Mouse (Mus musculus): ENCODE results near the gene Trmt1l. TPM values are rescaled to one million over a fixed set of nuclear protein-coding genes. Genes with fewer than 3 reads are reported as not detected.
A peak's percentile ranks its signal among the peaks of the same experiment; 100 is the strongest.

Gene Trmt1l
- total RNA-seq (2021) = 10 to 100 TPM; 31.7 to 35.5 TPM
- long read RNA-seq, experiment 1, transcript Trmt1l-201 (15 exons, 2,749 nt) = major isoform, 23 of 30 reads
- long read RNA-seq, experiment 1, partial matches to known transcripts = 0 of 30 reads
- long read RNA-seq, experiment 1, other reads (novel, unspliced or antisense) = 4 of 30 reads
- long read RNA-seq, experiment 2, transcript Trmt1l-201 (15 exons, 2,749 nt) = major isoform, 23 of 38 reads
- long read RNA-seq, experiment 2, partial matches to known transcripts = 1 of 38 reads
- long read RNA-seq, experiment 2, other reads (novel, unspliced or antisense) = 7 of 38 reads

DNA sequence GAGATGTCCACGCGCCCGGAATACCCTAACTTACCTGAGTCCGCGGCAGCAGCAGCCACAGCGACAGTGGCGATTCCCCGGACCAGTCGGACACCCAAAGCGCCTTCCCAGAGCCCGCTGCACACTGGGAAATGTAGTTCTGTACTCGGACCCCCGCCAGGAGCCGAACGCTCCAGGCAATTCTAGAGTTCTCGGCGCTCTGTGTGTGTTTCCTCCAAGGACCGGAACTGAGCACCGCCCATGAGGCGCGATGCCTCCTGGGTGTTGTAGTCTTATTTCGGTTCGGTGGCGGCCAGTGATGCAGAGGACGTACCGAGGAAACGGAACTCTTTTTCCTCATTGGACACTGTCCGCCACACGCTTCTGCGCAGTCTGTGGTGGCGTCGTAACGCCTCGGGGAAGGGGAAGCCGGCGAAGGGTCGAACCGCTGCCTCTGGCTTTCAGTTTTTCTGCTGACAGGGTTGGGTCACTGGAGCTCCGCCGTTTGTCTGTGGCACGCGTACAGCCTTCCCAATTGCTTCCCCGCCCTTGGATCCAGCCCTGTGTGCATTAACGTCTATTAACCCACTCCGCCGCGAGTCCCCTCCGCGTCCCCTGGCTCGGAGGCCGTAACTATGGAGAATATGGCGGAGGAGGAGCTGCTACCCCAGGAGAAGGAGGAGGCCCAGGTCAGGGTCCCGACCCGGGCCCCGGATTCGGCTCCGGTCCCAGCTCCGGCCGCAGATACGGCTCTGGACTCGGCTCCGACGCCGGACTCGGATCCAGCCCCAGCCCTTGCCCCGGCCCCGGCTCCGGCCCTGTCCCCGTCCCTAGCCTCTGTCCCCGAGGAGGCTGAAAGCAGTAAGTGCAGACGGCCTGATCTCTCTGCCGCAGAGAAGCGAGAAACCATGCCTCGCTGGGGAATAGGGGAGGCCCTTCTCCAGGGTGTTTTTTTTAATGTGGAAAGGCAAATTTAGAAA lies at the start of gene Trmt1l, which contains the start of gene Swt1:
Gene Trmt1l, plus strand, starts transcription at position 280 of the 959 bp plus-strand sequence.
Gene Swt1, minus strand, starts transcription at position 193 of the 959 bp plus-strand sequence.
- TF ChIP-seq CTCF (conservative IDR thresholded peaks at IDR 0.05) = no peak

DNA sequence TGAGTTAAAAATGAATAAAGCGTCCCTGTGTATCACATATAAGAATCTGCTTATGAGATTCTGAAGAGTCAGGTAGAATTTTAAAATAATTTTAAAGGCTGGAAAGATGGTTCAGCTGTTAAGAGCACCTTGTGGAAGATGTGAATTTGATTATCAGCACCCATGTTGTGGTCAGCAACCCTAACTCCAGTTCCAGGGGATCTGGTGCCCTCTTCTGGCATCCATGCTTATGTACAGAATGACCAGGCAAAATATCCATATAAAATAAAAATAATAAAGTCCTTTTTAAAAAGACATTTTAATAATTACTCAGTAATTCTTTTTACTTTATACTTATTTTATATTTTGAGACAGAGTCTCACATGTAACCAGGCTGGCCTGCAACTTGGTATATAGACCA lies 38.3 kb upstream of the Trmt1l start:
- Histone ChIP-seq H3K27ac (no peak overlapping the region), H3K4me3 (no peak overlapping the region)
- no peak for DNase-seq (ENCODE audit: low spot score in 2 of 2)
- TF ChIP-seq CTCF (conservative IDR thresholded peaks at IDR 0.05) = peak; percentile 69

More for the DNA sequence above, at the start of gene Trmt1l, which contains the start of gene Swt1:
- Histone ChIP-seq H3K27ac (peak within 1 kb of the TSS; percentile 98), H3K4me3 (peak within 1 kb of the TSS; percentile 84)
- DNase-seq (ENCODE audit: low spot score in 2 of 2) = peak; percentile 98 to 100

DNA sequence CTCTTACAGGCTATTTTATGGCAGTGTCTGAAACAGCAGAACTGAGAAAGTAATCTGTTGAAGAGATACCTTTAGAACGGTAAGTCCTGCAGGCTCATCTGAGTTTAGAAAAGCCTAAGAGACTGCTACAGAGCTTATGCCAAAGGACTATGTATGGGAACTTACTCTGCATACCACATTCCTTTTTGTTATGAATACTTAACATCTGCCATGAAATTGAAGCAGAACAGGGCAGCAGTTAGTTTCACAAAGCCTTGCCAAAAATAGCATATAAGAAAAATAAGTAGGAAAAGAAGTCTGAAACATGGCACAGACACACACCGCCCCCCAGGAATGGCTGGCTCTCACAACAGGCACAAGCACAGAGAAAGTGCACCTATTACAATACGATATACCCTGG lies 18.5 kb upstream of the Trmt1l start:
- H3K4me3 ChIP-seq = no peak overlapping the region
- TF ChIP-seq CTCF (conservative IDR thresholded peaks at IDR 0.05) = no peak
- no peak overlapping the region for H3K27ac ChIP-seq
- DNase-seq (ENCODE audit: low spot score in 2 of 2) = no peak

DNA sequence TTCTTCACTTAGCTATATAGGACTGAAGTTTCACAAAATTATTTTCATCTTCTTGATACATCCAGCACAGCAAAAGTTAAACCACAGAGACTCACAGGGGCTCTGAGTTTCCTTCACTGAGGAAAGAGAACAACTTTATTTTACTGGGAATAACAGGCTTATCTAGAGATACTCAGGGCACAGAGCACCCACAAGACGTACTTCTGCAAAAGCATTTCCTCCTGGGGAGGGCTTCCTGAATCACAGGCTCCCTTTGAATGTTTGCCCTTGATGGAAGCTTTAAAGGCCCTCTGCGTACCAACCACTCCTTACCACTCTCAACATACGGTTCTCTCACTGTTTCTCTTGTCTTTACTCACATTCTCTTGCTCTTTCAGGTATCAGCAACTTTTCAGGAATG lies 6.2 kb upstream of the Trmt1l start:
- H3K27ac ChIP-seq = no peak overlapping the region
- no peak for TF ChIP-seq CTCF (conservative IDR thresholded peaks at IDR 0.05)
- DNase-seq (ENCODE audit: low spot score in 2 of 2) = no peak
- H3K4me3 ChIP-seq = no peak overlapping the region

DNA sequence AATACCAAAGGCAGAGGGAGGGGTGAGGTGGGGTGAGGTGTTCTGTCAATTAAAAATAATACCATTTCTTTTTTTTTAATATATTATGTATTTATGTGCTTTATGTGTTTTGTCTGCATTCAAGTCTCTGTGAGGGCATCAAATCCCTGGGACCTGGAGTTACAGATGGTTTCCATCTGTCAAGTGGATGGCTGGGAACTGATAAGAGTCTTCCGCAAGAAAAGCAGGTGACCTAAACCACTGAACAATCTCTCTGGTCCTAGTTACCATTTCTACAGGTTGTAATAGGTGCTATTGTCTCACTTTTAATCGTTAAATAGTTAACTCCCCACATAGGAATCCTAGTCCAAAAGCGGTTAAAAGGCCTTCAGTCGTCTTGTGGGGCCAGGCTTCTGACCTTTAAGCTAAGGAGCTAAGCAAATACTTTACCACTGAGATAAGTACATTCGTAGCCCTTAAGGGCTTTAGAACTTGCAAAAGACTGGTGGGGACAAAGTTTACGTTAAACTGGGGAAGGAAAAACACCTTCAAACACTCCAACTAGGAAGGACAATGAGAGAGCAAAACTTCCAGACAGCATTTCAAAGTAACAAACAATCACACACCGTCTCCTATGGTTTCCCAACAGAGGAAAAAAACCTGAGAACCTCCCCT lies 1.3 kb upstream of the Trmt1l start:
- Histone ChIP-seq H3K4me3 (peak overlapping the region; percentile 84), H3K27ac (no peak overlapping the region)
- no peak for DNase-seq (ENCODE audit: low spot score in 2 of 2)
- TF ChIP-seq CTCF (conservative IDR thresholded peaks at IDR 0.05) = no peak

DNA sequence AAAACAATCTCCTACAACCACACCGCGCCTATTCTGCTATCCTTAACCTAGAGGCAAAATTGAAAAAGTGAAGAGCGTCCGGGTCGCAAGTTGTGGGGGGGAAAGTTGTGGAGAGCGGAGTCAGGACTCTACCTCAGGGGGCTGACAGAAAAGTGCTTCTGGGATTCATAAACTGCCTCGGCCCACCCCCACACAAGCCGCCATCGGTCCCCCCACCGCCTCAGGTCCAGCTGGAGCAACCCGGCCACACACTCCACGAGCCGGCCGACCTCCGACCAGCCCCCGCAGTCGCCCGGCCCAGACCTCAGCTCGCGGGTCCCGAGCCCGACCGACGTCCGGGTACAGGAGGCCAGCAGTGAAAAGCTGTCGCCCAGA lies 467 bp upstream of the Trmt1l start:
- peak overlapping the region; percentile 84 for H3K4me3 ChIP-seq
- TF ChIP-seq CTCF (conservative IDR thresholded peaks at IDR 0.05) = no peak
- DNase-seq (ENCODE audit: low spot score in 2 of 2) = no peak
- H3K27ac ChIP-seq = peak overlapping the region; percentile 86

DNA sequence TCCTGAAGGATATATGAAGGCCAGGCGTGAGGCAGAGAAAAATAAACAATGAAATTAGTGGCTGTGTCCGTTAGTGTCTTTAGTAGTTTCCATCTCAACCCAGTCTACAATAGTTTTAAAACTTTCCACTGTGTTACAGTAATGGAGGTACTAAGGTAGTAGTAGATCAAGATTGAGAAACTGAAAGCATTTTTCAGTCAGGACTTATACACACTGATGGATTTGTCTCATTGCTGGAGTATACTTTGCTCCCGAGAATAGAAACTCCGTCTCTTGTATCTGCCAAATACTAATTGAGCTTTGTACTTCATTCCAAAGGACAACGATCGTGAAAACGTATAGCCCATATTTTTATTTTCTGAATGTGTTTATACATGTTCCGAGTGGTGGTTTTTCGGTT lies 974 bp downstream of the Trmt1l start:
- Histone ChIP-seq H3K27ac (peak overlapping the region; percentile 98), H3K4me3 (peak overlapping the region; percentile 84)
- DNase-seq (ENCODE audit: low spot score in 2 of 2) = no peak
- no peak for TF ChIP-seq CTCF (conservative IDR thresholded peaks at IDR 0.05)

DNA sequence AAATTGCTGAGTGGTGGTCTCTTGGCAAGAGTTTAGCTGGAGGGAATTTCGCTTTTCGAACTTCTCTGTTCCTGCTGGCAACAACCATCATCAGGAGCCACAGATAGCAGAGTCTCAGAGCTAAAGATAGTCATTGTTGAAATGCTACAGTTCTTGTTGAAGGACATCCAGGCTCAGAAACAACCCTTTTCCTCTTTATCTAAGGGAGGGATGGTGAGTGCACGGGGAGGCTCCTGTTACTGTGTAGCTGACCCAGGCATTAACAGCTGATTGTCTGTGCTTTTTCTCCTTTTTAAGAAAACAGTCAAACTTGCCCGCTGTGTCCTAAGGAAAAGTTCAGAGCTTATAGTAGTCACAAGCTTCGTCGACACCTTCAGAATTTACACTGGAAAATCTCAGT lies 7.1 kb downstream of the Trmt1l start:
- no peak for DNase-seq (ENCODE audit: low spot score in 2 of 2)
- TF ChIP-seq CTCF (conservative IDR thresholded peaks at IDR 0.05) = no peak
- no peak overlapping the region for H3K27ac ChIP-seq
- no peak overlapping the region for H3K4me3 ChIP-seq

DNA sequence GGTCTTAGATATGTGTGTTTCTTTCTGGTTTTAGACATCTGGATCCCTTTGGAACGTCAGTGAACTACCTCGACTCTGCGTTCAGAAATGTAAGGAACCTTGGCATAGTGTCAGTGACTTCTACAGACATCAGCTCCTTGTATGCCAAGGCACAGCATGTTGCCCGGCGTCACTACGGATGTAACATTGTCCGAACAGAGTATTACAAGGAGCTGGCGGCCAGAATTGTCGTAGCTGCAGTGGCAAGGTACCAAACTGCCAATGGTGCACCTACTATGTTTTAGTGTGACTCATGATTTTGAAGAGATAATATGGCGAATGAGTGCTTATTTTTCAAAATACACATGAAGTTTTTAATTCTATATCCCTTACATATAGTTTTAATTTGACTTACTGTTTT lies 21.5 kb downstream of the Trmt1l start:
- TF ChIP-seq CTCF (conservative IDR thresholded peaks at IDR 0.05) = no peak
- Histone ChIP-seq H3K4me3 (no peak overlapping the region), H3K27ac (no peak overlapping the region)
- DNase-seq (ENCODE audit: low spot score in 2 of 2) = no peak

DNA sequence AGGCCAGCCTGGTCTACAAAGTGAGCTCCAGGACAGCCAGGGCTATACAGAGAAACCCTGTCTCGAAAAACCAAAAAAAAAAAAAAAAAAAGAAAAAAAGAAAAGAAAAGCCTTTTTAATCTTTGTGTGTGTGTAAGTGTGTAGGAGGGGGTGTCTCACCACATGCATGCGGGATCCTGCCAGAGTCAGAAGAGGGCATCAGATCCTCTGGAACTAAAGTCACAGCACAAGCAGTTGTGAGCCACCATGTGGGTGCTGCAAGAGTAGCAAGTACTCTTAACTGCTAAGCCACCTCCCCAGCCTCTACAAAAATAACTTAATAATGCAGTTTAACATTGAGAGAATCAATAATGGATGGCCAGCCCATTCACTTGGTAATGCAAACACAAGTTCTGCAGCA lies 22.5 kb downstream of the Trmt1l start:
- DNase-seq (ENCODE audit: low spot score in 2 of 2) = no peak
- Histone ChIP-seq H3K4me3 (no peak overlapping the region), H3K27ac (no peak overlapping the region)
- peak; percentile 43 for TF ChIP-seq CTCF (conservative IDR thresholded peaks at IDR 0.05)

DNA sequence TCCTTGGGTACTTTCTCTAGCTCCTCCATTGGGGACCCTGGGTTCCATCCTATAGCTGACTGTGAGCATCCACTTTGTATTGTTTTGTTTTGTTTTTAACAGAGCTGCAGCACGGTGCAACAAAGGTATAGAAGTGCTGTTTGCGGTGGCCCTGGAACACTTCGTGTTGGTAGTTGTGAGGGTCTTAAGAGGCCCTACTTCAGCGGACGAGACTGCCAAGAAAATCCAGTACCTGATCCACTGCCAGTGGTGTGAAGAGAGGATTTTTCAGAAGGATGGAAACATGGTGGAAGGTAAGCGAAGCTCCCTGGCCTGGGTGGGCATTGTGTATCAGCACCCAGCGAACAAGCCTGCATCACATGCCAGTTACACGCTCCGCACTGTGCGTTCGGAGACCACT lies 23.6 kb downstream of the Trmt1l start:
- Histone ChIP-seq H3K27ac (no peak overlapping the region), H3K4me3 (no peak overlapping the region)
- no peak for TF ChIP-seq CTCF (conservative IDR thresholded peaks at IDR 0.05)
- DNase-seq (ENCODE audit: low spot score in 2 of 2) = no peak

DNA sequence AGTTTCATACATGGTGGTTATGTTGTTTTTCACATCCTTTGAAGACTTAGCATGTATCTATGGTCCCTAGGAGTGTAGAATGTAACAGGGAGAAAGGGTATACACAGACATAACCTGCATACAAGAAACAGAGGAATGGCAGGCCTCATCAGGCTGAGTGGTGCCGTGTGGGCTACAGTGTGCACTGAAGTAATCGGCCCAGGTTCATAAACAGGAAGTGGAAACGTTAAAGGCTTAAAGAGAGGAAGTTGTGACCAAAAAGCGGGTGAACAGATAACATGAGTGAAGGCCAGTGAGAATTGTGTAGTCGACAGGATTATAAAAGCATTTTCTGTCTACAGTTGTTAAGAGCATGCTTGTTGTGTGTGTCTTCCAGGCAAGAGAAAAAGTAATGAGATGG lies 28.7 kb downstream of the Trmt1l start:
- no peak for DNase-seq (ENCODE audit: low spot score in 2 of 2)
- Histone ChIP-seq H3K27ac (no peak overlapping the region), H3K4me3 (no peak overlapping the region)
- TF ChIP-seq CTCF (conservative IDR thresholded peaks at IDR 0.05) = no peak

DNA sequence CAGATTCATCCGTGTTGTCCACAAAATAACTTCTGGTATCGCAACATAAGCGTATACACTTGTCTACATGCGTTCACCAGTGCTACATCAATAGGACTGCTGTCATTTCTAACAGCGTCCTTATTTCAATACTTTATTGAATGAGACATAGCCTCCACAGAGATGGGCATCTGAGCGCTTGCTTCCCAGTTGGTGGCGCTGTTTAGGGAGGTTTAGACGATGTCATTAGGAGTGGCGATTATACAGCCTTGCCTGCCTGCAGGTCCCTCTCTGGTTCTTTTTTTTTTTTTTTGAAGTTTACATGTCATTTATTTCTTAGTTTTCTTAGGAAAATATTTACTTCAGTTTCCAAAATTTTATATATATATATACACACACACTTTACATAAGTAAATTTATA lies 32.9 kb downstream of the Trmt1l start:
- no peak for DNase-seq (ENCODE audit: low spot score in 2 of 2)
- Histone ChIP-seq H3K27ac (no peak overlapping the region), H3K4me3 (no peak overlapping the region)
- TF ChIP-seq CTCF (conservative IDR thresholded peaks at IDR 0.05) = peak; percentile 54

All from layer of hippocampus, adult 2 months (tissue).